Mouse (Mus musculus): ENCODE data around the gene 2310061I04Rik.
A peak's percentile ranks its signal among the peaks of the same experiment; 100 is the strongest.

DNA sequence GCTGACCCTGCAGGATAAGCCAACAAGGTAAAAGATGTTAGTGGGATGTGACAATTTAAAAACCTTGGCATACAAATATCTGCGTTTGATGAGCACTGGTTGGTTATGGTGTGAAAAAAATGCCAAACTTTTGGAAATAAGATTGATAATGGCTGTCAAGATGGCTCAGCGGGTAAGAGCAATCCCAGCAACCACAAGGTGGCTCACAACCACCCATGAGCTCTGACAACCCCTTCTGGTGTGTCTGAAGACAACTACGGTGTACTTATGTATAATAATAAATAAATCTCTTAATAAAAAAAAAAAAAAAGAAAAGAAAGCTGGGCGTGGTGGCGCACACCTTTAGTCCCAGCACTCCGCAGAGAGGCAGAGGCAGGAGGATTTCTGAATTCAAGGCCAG is 17.7 kb upstream of the 2310061I04Rik start:
- TF ChIP-seq CTCF (IDR thresholded peaks at IDR 0.05; ENCODE audit: extremely low read depth, insufficient read length, insufficient replicate concordance, low read depth, low read length), result peak; percentile 10; the same call in 1 of the 2 replicates
- no peak for TF ChIP-seq POLR2A (IDR thresholded peaks at IDR 0.05; ENCODE audit: low read depth, low read length)

Measured in small intestine, adult 2 months (tissue).